Mouse (Mus musculus) limb, embryonic 12.5 days (tissue): Measurements from ENCODE around the gene Adat1. TPM values are rescaled to one million over a fixed set of nuclear protein-coding genes. Genes with fewer than 3 reads are reported as not detected.

Experiments used
- ATAC-seq: fragments of 200-750 bp; cut with Nextera tagmentation; 2 replicates; pipeline ENCODE4 v1.8.0; 2017; ENCODE audit warnings: low read depth, moderate TSS enrichment; ENCODE audit not compliant: insufficient number of reproducible peaks, insufficient read depth, low FRiP score, low TSS enrichment
- H3K27ac ChIP-seq: fragments of 300-500 bp; sonication (generic); 2 replicates; pipeline ENCODE4 v1.5.1; 2016; ENCODE audit warnings: mild to moderate bottlenecking, moderate library complexity
- H3K27me3 ChIP-seq: fragments of 300-500 bp; sonication (generic); 2 replicates; pipeline ENCODE4 v1.6.1; 2016; ENCODE audit warnings: mild to moderate bottlenecking, moderate library complexity
- H3K36me3 ChIP-seq: fragments of 300-500 bp; sonication (generic); 2 replicates; pipeline ENCODE4 v1.6.1; 2016; ENCODE audit warnings: mild to moderate bottlenecking, moderate library complexity
- H3K4me1 ChIP-seq: fragments of 300-500 bp; sonication (generic); replicated peaks from 2 replicates; pipeline ENCODE4 v1.6.1; 2016
- H3K4me2 ChIP-seq: fragments of 300-500 bp; sonication (generic); 2 replicates; pipeline ENCODE4 v1.6.1; 2016; ENCODE audit warnings: mild to moderate bottlenecking, moderate library complexity
- H3K4me3 ChIP-seq: fragments of 300-500 bp; sonication (generic); replicated peaks from 2 replicates; pipeline ENCODE4 v1.5.1; 2016; ENCODE audit warnings: mild to moderate bottlenecking
- H3K9ac ChIP-seq: fragments of 300-500 bp; sonication (generic); replicated peaks from 2 replicates; pipeline ENCODE4 v1.6.1; 2016; ENCODE audit warnings: mild to moderate bottlenecking, moderate library complexity
- H3K9me3 ChIP-seq: fragments of 300-500 bp; sonication (generic); 2 replicates; pipeline ENCODE4 v1.6.1; 2016; ENCODE audit warnings: mild to moderate bottlenecking, moderate library complexity
- WGBS: fragments of 180-500 bp; shearing (Covaris S2); methylation state at CpG from one replicate; pipeline ENCODE4 v1.1.7; 2016; 5-methylcytosine and 5-hydroxymethylcytosine counted together
- polyA plus RNA-seq: library from polyadenylated mRNA; unstranded; fragments of >200 nt; fragmentation: Nextera tagmentation; extraction: Ambion mirVana; gene quantifications from 2 replicates; pipeline ENCODE4 v1.2.1, GENCODE M21; 2016

Gene Adat1
- polyA plus RNA-seq, 1 experiment from 2014 or later, result 13.5 TPM

- peaks cover 18% of the 10 kb centered on the region for H3K36me3 ChIP-seq
- H3K27me3 ChIP-seq, result no peaks in the 10 kb centered on the region
- H3K27ac ChIP-seq, result no peak overlapping the region
- no peak overlapping the region for H3K4me3 ChIP-seq
- H3K9ac ChIP-seq, result no peak overlapping the region
- no peak for ATAC-seq
- no peaks in the 10 kb centered on the region for H3K4me1 ChIP-seq
- H3K4me2 ChIP-seq, result no peak overlapping the region
- H3K9me3 ChIP-seq, result no peaks in the 10 kb centered on the region
- 91% methylated on average over 2 of the region's 2 CpGs for whole genome bisulfite sequencing
Observed at GRCm38 (mm10) chr8:111919663-111920062, 72.4 kb downstream of the Adat1 start.

Other genes starting within 250 kb of the Adat1 start
- gene Bcar1, start 248.5 kb downstream of the Adat1 start, polyA plus RNA-seq, result 39.5 and 39.7 TPM in 2 replicates
- 239 and 240 TPM in 2 replicates for gene Cfdp1, start 138.0 kb downstream of the Adat1 start, polyA plus RNA-seq
- gene Tmem170, start 115.6 kb downstream of the Adat1 start, polyA plus RNA-seq, result 8.4 and 9.1 TPM in 2 replicates
- gene Chst5, start 81.9 kb downstream of the Adat1 start, polyA plus RNA-seq, result 3.8 and 4.3 TPM in 2 replicates
- 20.9 and 23.4 TPM in 2 replicates for gene Tmem231, start 58.4 kb downstream of the Adat1 start, polyA plus RNA-seq
- 162 and 173 TPM in 2 replicates for gene Gabarapl2, start 51.6 kb downstream of the Adat1 start, polyA plus RNA-seq
- 237 and 240 TPM in 2 replicates for gene Kars, start 19.0 kb upstream of the Adat1 start, polyA plus RNA-seq
- 29.4 and 30.5 TPM in 2 replicates for gene Terf2ip, start 19.1 kb upstream of the Adat1 start, polyA plus RNA-seq
- gene Gm6793, start 22.7 kb upstream of the Adat1 start, polyA plus RNA-seq, result 0.51 and 1.3 TPM in 2 replicates